Mouse (Mus musculus) erythroid progenitor cell, adult 5-6 weeks (primary cell): ENCODE results near the gene Tap2. TPM values are rescaled to one million over a fixed set of nuclear protein-coding genes. Genes with fewer than 3 reads are reported as not detected.

Experiments used
- ATAC-seq: replicated peaks from 2 replicates; pipeline ENCODE4 v1.8.0; 2016; ENCODE audit warnings: moderate number of reproducible peaks, mild to moderate bottlenecking, moderate TSS enrichment, inconsistent platforms; ENCODE audit not compliant: poor library complexity, low FRiP score, severe bottlenecking
- total RNA-seq, 2 experiments: library from RNA; stranded (forward) in 1 of 2; stranded (reverse) in 1 of 2; fragments of 150-400 nt in 1 of 2; fragments of 186-747, 209-891 nt in 1 of 2; gene quantifications; 2 replicates each; pipeline versions ENCODE4 v1.2.3 to v1.2.4; 2015 to 2017; ENCODE audit warnings: low replicate concordance in 2 of 2

Tap2 gene
- total RNA-seq, 2 experiments from 2014 or later: 6.7 to 16.6 TPM

GRCm38 (mm10) chr17:34240366-34240765, 37.0 kb downstream of the Tap2 start:
- no peak for ATAC-seq

GRCm38 (mm10) chr17:34240916-34241315, 37.6 kb downstream of the Tap2 start:
- no peak for ATAC-seq

- no peak for ATAC-seq
Measured at GRCm38 (mm10) chr17:34244656-34245055, 41.3 kb downstream of the Tap2 start.

GRCm38 (mm10) chr17:34247047-34247446, 43.7 kb downstream of the Tap2 start:
- no peak for ATAC-seq

GRCm38 (mm10) chr17:34248764-34249163, 45.4 kb downstream of the Tap2 start:
- no peak for ATAC-seq

GRCm38 (mm10) chr17:34249361-34249760, 46.0 kb downstream of the Tap2 start:
- no peak for ATAC-seq

- ATAC-seq: no peak
Measured at GRCm38 (mm10) chr17:34249878-34250277, 46.6 kb downstream of the Tap2 start.

GRCm38 (mm10) chr17:34251666-34252065, 48.3 kb downstream of the Tap2 start:
- ATAC-seq: no peak

- ATAC-seq: no peak
Measured at GRCm38 (mm10) chr17:34256501-34256900, 53.2 kb downstream of the Tap2 start.

- no peak for ATAC-seq
Measured at GRCm38 (mm10) chr17:34257594-34258375, 54.5 kb downstream of the Tap2 start, which contains the start of gene H2-Ab1. Gene H2-Ab1 (plus strand): TSS chr17:34257689.

GRCm38 (mm10) chr17:34260551-34260950, 57.2 kb downstream of the Tap2 start:
- ATAC-seq: no peak

GRCm38 (mm10) chr17:34261502-34261901, 58.2 kb downstream of the Tap2 start:
- ATAC-seq: no peak

- ATAC-seq: no peak
Measured at GRCm38 (mm10) chr17:34263068-34263467, 59.7 kb downstream of the Tap2 start.

- no peak for ATAC-seq
Measured at GRCm38 (mm10) chr17:34263811-34264371, 60.6 kb downstream of the Tap2 start.

- no peak for ATAC-seq
Measured at GRCm38 (mm10) chr17:34264452-34265351, 61.4 kb downstream of the Tap2 start.

Other genes starting within 250 kb of the Tap2 start
- 8.0 and 18.4 TPM in 2 replicates for gene Vps52, start 247.7 kb upstream of the Tap2 start, total RNA-seq (2015; ENCODE audit: low replicate concordance)
- gene Vps52, start 247.7 kb upstream of the Tap2 start, total RNA-seq (2017; ENCODE audit: low replicate concordance): 11.5 and 17.8 TPM in 2 replicates
- 779 and 808 TPM in 2 replicates for gene Rps18, start 247.5 kb upstream of the Tap2 start, total RNA-seq (2015; ENCODE audit: low replicate concordance)
- 194 and 380 TPM in 2 replicates for gene Rps18, start 247.5 kb upstream of the Tap2 start, total RNA-seq (2017; ENCODE audit: low replicate concordance)
- gene H2-K1, start 203.2 kb upstream of the Tap2 start, total RNA-seq (2015; ENCODE audit: low replicate concordance): 315 and 400 TPM in 2 replicates
- gene H2-K1, start 203.2 kb upstream of the Tap2 start, total RNA-seq (2017; ENCODE audit: low replicate concordance): 167 and 182 TPM in 2 replicates
- 1.3 and 2.5 TPM in 2 replicates for gene Ring1, start 178.8 kb upstream of the Tap2 start, total RNA-seq (2015; ENCODE audit: low replicate concordance)
- gene Ring1, start 178.8 kb upstream of the Tap2 start, total RNA-seq (2017; ENCODE audit: low replicate concordance): 1.9 and 2.0 TPM in 2 replicates
- gene H2-Ke6, start 175.5 kb upstream of the Tap2 start, total RNA-seq (2015; ENCODE audit: low replicate concordance): 40.4 and 50.3 TPM in 2 replicates
- 10.8 and 14.9 TPM in 2 replicates for gene H2-Ke6, start 175.5 kb upstream of the Tap2 start, total RNA-seq (2017; ENCODE audit: low replicate concordance)
- 2.5 and 8.6 TPM in 2 replicates for gene Slc39a7, start 171.8 kb upstream of the Tap2 start, total RNA-seq (2015; ENCODE audit: low replicate concordance)
- gene Slc39a7, start 171.8 kb upstream of the Tap2 start, total RNA-seq (2017; ENCODE audit: low replicate concordance): 18.9 and 20.7 TPM in 2 replicates
- 5.4 and 8.4 TPM in 2 replicates for gene Rxrb, start 171.7 kb upstream of the Tap2 start, total RNA-seq (2015; ENCODE audit: low replicate concordance)
- gene Rxrb, start 171.7 kb upstream of the Tap2 start, total RNA-seq (2017; ENCODE audit: low replicate concordance): 11.5 and 14.5 TPM in 2 replicates
- 0.36 and 0.42 TPM in 2 replicates for gene Col11a2, start 164.1 kb upstream of the Tap2 start, total RNA-seq (2015; ENCODE audit: low replicate concordance)
- gene Col11a2, start 164.1 kb upstream of the Tap2 start, total RNA-seq (2017; ENCODE audit: low replicate concordance): 2.1 and 2.9 TPM in 2 replicates
- gene H2-Oa, start 111.2 kb upstream of the Tap2 start, total RNA-seq (2015; ENCODE audit: low replicate concordance): not detected in 2 replicates
- gene H2-Oa, start 111.2 kb upstream of the Tap2 start, total RNA-seq (2017; ENCODE audit: low replicate concordance): 0.39 and 1.5 TPM in 2 replicates
- gene H2-DMa, start 84.0 kb upstream of the Tap2 start, total RNA-seq (2015; ENCODE audit: low replicate concordance): 14.4 and 17.2 TPM in 2 replicates
- 12.3 and 20.4 TPM in 2 replicates for gene H2-DMa, start 84.0 kb upstream of the Tap2 start, total RNA-seq (2017; ENCODE audit: low replicate concordance)
- gene Brd2, start 80.9 kb upstream of the Tap2 start, total RNA-seq (2015; ENCODE audit: low replicate concordance): 199 and 208 TPM in 2 replicates
- gene Brd2, start 80.9 kb upstream of the Tap2 start, total RNA-seq (2017; ENCODE audit: low replicate concordance): 191 and 208 TPM in 2 replicates
- 3.2 and 4.6 TPM in 2 replicates for gene H2-DMb2, start 60.2 kb upstream of the Tap2 start, total RNA-seq (2015; ENCODE audit: low replicate concordance)
- 2.0 and 2.8 TPM in 2 replicates for gene H2-DMb2, start 60.2 kb upstream of the Tap2 start, total RNA-seq (2017; ENCODE audit: low replicate concordance)
- 18.0 and 34.8 TPM in 2 replicates for gene H2-DMb1, start 50.5 kb upstream of the Tap2 start, total RNA-seq (2015; ENCODE audit: low replicate concordance)
- 3.9 and 23.1 TPM in 2 replicates for gene H2-DMb1, start 50.5 kb upstream of the Tap2 start, total RNA-seq (2017; ENCODE audit: low replicate concordance)
- 12.6 and 21.0 TPM in 2 replicates for gene Tap1, start 16.0 kb upstream of the Tap2 start, total RNA-seq (2015; ENCODE audit: low replicate concordance)
- gene Tap1, start 16.0 kb upstream of the Tap2 start, total RNA-seq (2017; ENCODE audit: low replicate concordance): 21.6 and 35.4 TPM in 2 replicates
- gene Psmb9, start 15.8 kb upstream of the Tap2 start, total RNA-seq (2015; ENCODE audit: low replicate concordance): 23.5 and 39.3 TPM in 2 replicates
- 21.3 and 36.5 TPM in 2 replicates for gene Psmb9, start 15.8 kb upstream of the Tap2 start, total RNA-seq (2017; ENCODE audit: low replicate concordance)
- 38.1 and 68.1 TPM in 2 replicates for gene Psmb8, start 5.8 kb upstream of the Tap2 start, total RNA-seq (2015; ENCODE audit: low replicate concordance)
- 29.3 and 38.3 TPM in 2 replicates for gene Psmb8, start 5.8 kb upstream of the Tap2 start, total RNA-seq (2017; ENCODE audit: low replicate concordance)
- gene H2-Ob, start 35.4 kb downstream of the Tap2 start, total RNA-seq (2015; ENCODE audit: low replicate concordance): 10.1 and 21.4 TPM in 2 replicates
- 8.0 and 14.1 TPM in 2 replicates for gene H2-Ob, start 35.4 kb downstream of the Tap2 start, total RNA-seq (2017; ENCODE audit: low replicate concordance)
- 31.9 and 96.6 TPM in 2 replicates for gene H2-Ab1, start 54.2 kb downstream of the Tap2 start, total RNA-seq (2015; ENCODE audit: low replicate concordance)
- 43.0 and 50.2 TPM in 2 replicates for gene H2-Ab1, start 54.2 kb downstream of the Tap2 start, total RNA-seq (2017; ENCODE audit: low replicate concordance)
- 84.7 and 90.8 TPM in 2 replicates for gene H2-Aa, start 84.3 kb downstream of the Tap2 start, total RNA-seq (2015; ENCODE audit: low replicate concordance)
- 26.8 and 27.5 TPM in 2 replicates for gene H2-Aa, start 84.3 kb downstream of the Tap2 start, total RNA-seq (2017; ENCODE audit: low replicate concordance)
- 7.2 and 8.4 TPM in 2 replicates for gene H2-Eb1, start 102.3 kb downstream of the Tap2 start, total RNA-seq (2015; ENCODE audit: low replicate concordance)
- gene H2-Eb1, start 102.3 kb downstream of the Tap2 start, total RNA-seq (2017; ENCODE audit: low replicate concordance): 28.5 and 80.5 TPM in 2 replicates
- gene H2-Eb2, start 122.1 kb downstream of the Tap2 start, total RNA-seq (2015; ENCODE audit: low replicate concordance): not detected in 2 replicates
- not detected in 2 replicates for gene H2-Eb2, start 122.1 kb downstream of the Tap2 start, total RNA-seq (2017; ENCODE audit: low replicate concordance)
- gene Btnl2, start 151.3 kb downstream of the Tap2 start, total RNA-seq (2015; ENCODE audit: low replicate concordance): not detected in 2 replicates
- not detected in 2 replicates for gene Btnl2, start 151.3 kb downstream of the Tap2 start, total RNA-seq (2017; ENCODE audit: low replicate concordance)
- not detected in 2 replicates for gene Btnl1, start 173.6 kb downstream of the Tap2 start, total RNA-seq (2015; ENCODE audit: low replicate concordance)
- not detected in 2 replicates for gene Btnl1, start 173.6 kb downstream of the Tap2 start, total RNA-seq (2017; ENCODE audit: low replicate concordance)
- not detected in 2 replicates for gene BC051142, start 195.3 kb downstream of the Tap2 start, total RNA-seq (2015; ENCODE audit: low replicate concordance)
- not detected in 2 replicates for gene BC051142, start 195.3 kb downstream of the Tap2 start, total RNA-seq (2017; ENCODE audit: low replicate concordance)